Mouse (Mus musculus) embryonic facial prominence, embryonic 11.5 days (tissue): Measurements from ENCODE around the gene AI182371. TPM values are rescaled to one million over a fixed set of nuclear protein-coding genes. Genes with fewer than 3 reads are reported as not detected.

Experiments
- ATAC-seq: fragments of 200-750 bp; cut with Nextera tagmentation; replicated peaks from 2 replicates; pipeline ENCODE4 v1.8.0; 2017; ENCODE audit warnings: low read depth; ENCODE audit not compliant: insufficient number of reproducible peaks, low FRiP score, low TSS enrichment
- DNase-seq: peaks from one replicate; pipeline ENCODE4 v3.0.0-alpha.2; 2015; ENCODE audit warnings: low spot score
- H3K27ac ChIP-seq: fragments of 300-500 bp; sonication (generic); replicated peaks from 2 replicates; pipeline ENCODE4 v1.5.1; 2014; ENCODE audit warnings: mild to moderate bottlenecking, low read depth, low read length, control low read depth
- H3K27me3 ChIP-seq: fragments of 300-500 bp; sonication (generic); 2 replicates; pipeline ENCODE4 v1.6.1; 2014; ENCODE audit warnings: mild to moderate bottlenecking, low read length, moderate library complexity, mixed read lengths; ENCODE audit not compliant: control insufficient read depth, insufficient read depth
- H3K36me3 ChIP-seq: fragments of 300-500 bp; sonication (generic); replicated peaks from 2 replicates; pipeline ENCODE4 v1.6.1; 2014; ENCODE audit warnings: low read depth, mild to moderate bottlenecking, low read length, moderate library complexity, mixed read lengths; ENCODE audit not compliant: control insufficient read depth, insufficient read depth
- H3K4me1 ChIP-seq: fragments of 300-500 bp; sonication (generic); 2 replicates; pipeline ENCODE4 v1.6.1; 2014; ENCODE audit warnings: low read length, mixed read lengths; ENCODE audit not compliant: control insufficient read depth, insufficient read depth
- H3K4me2 ChIP-seq: fragments of 300-500 bp; sonication (generic); 2 replicates; pipeline ENCODE4 v1.6.1; 2014; ENCODE audit warnings: low read depth, mild to moderate bottlenecking, control low read depth, low read length, moderate library complexity
- H3K4me3 ChIP-seq: fragments of 300-500 bp; sonication (generic); 2 replicates; pipeline ENCODE4 v1.5.1; 2014; ENCODE audit warnings: low read depth, low read length, control low read depth
- H3K9ac ChIP-seq: fragments of 300-500 bp; sonication (generic); replicated peaks from 2 replicates; pipeline ENCODE4 v1.6.1; 2014; ENCODE audit warnings: mild to moderate bottlenecking, control low read depth, low read length
- H3K9me3 ChIP-seq: fragments of 300-500 bp; sonication (generic); replicated peaks from 2 replicates; pipeline ENCODE4 v1.6.1; 2016; ENCODE audit warnings: mild to moderate bottlenecking, low read length, inconsistent platforms, mixed read lengths; ENCODE audit not compliant: control insufficient read depth
- WGBS: fragments of 180-500 bp; shearing (Covaris S2); extraction: QIAGEN DNeasy Blood & Tissue Kit; methylation state at CpG from one replicate; pipeline ENCODE4 v1.1.7; 2014; 5-methylcytosine and 5-hydroxymethylcytosine counted together
- polyA plus RNA-seq: library from polyadenylated mRNA; unstranded; fragments of >200 nt; fragmentation: Nextera tagmentation; extraction: Ambion mirVana; gene quantifications from 2 replicates; pipeline ENCODE4 v1.2.1, GENCODE M21; 2014

AI182371 gene
- polyA plus RNA-seq, 1 experiment from 2014 or later = 0.13 TPM

DNA sequence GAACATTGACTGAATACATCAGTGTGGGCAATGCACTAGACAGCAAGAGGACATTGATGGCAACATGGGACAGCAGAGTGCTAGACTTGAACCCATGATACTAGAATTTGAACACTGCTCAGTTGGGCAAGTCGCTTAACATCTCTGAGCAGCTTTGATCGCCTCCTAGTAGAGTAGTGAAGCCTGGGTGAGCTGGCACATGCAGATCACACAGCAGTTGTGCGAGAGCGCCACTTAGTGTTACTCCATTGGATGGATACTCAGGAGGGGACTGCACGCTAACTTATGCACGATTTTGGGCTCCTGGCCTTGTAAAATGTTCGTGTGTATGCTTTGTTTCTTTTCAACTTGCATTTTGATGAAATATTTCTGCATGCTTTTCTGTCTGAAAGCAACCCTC lies 23.4 kb upstream of the AI182371 start:
- WGBS = 78% methylated on average over 7 of the region's 7 CpGs
- Histone ChIP-seq H3K4me1 (no peaks in the 10 kb centered on the region), H3K36me3 (no peaks in the 10 kb centered on the region), H3K27me3 (no peaks in the 10 kb centered on the region), H3K4me3 (no peak overlapping the region), H3K4me2 (no peak overlapping the region), H3K9me3 (no peaks in the 10 kb centered on the region), H3K27ac (no peak overlapping the region), H3K9ac (no peak overlapping the region)
- ATAC-seq = no peak
- peak; percentile 11 for DNase-seq

GRCm38 (mm10) chr2:35110521-35110920 lies 9.2 kb upstream of the AI182371 start:
- Histone ChIP-seq H3K9ac (no peak overlapping the region), H3K27me3 (no peaks in the 10 kb centered on the region), H3K4me1 (no peaks in the 10 kb centered on the region), H3K9me3 (no peaks in the 10 kb centered on the region), H3K4me3 (no peak overlapping the region), H3K4me2 (no peak overlapping the region), H3K27ac (no peak overlapping the region), H3K36me3 (no peaks in the 10 kb centered on the region)
- ATAC-seq (no peak), DNase-seq (no peak)
- WGBS = 78% methylated on average over 2 of the region's 2 CpGs

GRCm38 (mm10) chr2:35109924-35110304 lies 8.6 kb upstream of the AI182371 start:
- whole genome bisulfite sequencing = 3% methylated on average over 13 of the region's 13 CpGs
- no peak overlapping the region for H3K27ac ChIP-seq

DNA sequence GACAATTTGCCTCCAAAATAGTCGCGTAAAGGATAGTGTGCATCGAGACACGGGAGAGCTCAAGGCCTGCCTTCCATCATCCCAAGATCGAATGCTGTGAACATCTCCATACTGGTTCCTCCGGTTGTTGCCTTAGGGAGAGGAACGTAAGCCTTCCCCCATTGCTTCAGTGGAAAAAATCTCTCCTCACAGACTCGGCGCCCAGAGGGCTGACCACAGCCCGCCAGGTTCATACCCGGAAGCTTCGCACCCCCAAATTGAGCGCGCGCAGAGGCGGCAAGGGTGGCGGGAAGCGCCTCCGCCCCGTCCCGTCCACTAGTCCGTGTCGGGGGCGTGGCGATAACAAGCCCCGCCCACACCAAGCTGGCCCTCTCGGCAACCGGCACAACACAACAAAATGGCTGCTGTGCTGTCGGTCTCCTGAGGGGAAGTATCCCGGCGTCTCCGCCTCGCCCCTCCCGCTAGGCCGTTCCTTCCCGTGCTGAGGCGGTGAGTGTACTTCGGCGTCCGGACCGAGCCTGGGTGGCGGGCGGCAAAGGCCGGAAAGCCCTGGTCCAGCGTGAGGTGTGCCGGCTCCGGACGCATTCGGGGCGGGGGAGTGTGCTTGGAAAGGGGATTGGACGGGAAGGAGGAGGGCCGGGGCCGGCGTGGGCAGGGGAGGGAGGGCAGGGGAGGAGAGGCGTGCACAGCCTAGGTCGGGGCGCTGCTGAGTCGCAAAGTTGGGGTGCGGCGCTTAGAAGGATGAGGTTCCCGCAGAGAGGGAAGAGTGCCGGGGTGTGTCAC lies 8.0 kb upstream of the AI182371 start, which contains the start of gene Cntrl:
Cntrl (plus strand) TSS at position 352 of the 783 bp plus-strand sequence.
- Histone ChIP-seq H3K36me3 (no peaks in the 10 kb centered on the region), H3K4me1 (no peaks in the 10 kb centered on the region), H3K27ac (0 out of 2 replicates have a peak within 1 kb of the TSS, but pooled peaks have one; percentile 20), H3K4me2 (peak within 1 kb of the TSS; percentile 81), H3K9ac (peak within 1 kb of the TSS; percentile 85), H3K27me3 (no peaks in the 10 kb centered on the region), H3K9me3 (no peaks in the 10 kb centered on the region), H3K4me3 (peak within 1 kb of the TSS; percentile 74)
- under 1% methylated on average over 61 of the region's 62 CpGs for WGBS
- peak; percentile 98 for ATAC-seq
- peak; percentile 94 for DNase-seq

More at GRCm38 (mm10) chr2:35109924-35110304, 8.6 kb upstream of the AI182371 start:
- DNase-seq (no peak), ATAC-seq (no peak)
- H3K4me2 ChIP-seq = peak overlapping the region; percentile 81
- no peaks in the 10 kb centered on the region for H3K9me3 ChIP-seq
- H3K4me1 ChIP-seq = no peaks in the 10 kb centered on the region
- peak overlapping the region; percentile 74 for H3K4me3 ChIP-seq
- H3K9ac ChIP-seq = peak overlapping the region; percentile 85
- no peaks in the 10 kb centered on the region for H3K36me3 ChIP-seq
- no peaks in the 10 kb centered on the region for H3K27me3 ChIP-seq

DNA sequence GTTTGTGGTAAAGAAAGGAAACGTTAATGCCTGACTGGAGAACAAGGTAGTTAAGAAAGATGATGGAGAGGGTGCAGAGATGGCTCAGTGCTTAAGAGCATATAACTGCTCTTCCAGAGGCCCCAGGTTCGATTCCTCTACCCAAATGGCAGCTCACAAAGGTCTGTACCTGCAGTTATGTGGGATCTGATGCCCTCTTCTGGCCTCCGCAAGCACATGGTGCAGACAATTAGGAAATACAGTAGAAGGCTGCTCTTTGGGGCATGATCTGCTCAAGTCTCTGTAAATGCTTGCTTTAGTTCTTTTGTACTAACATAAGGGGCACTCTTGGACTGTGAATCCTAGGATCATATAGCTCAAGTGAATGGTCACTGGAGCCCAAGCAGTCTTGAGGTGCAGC lies 7.4 kb upstream of the AI182371 start:
- H3K4me1 ChIP-seq = no peaks in the 10 kb centered on the region
- ATAC-seq = no peak
- H3K9ac ChIP-seq = peak overlapping the region; percentile 85
- no peaks in the 10 kb centered on the region for H3K27me3 ChIP-seq
- H3K4me2 ChIP-seq = peak overlapping the region; percentile 81
- no peaks in the 10 kb centered on the region for H3K9me3 ChIP-seq
- DNase-seq = peak; percentile 64
- peak overlapping the region; percentile 74 for H3K4me3 ChIP-seq
- no peak overlapping the region for H3K27ac ChIP-seq
- WGBS = 28% methylated on average over 3 of the region's 3 CpGs
- H3K36me3 ChIP-seq = no peaks in the 10 kb centered on the region

GRCm38 (mm10) chr2:35107984-35108635 lies 6.8 kb upstream of the AI182371 start:
- no peak overlapping the region for H3K27ac ChIP-seq
- no peak overlapping the region for H3K4me3 ChIP-seq
- ATAC-seq = no peak
- no peaks in the 10 kb centered on the region for H3K27me3 ChIP-seq
- peak; percentile 50 for DNase-seq
- H3K9ac ChIP-seq = no peak overlapping the region
- H3K9me3 ChIP-seq = no peaks in the 10 kb centered on the region
- 58% methylated on average over 5 of the region's 5 CpGs for WGBS
- H3K4me1 ChIP-seq = no peaks in the 10 kb centered on the region
- H3K36me3 ChIP-seq = no peaks in the 10 kb centered on the region
- H3K4me2 ChIP-seq = no peak overlapping the region

DNA sequence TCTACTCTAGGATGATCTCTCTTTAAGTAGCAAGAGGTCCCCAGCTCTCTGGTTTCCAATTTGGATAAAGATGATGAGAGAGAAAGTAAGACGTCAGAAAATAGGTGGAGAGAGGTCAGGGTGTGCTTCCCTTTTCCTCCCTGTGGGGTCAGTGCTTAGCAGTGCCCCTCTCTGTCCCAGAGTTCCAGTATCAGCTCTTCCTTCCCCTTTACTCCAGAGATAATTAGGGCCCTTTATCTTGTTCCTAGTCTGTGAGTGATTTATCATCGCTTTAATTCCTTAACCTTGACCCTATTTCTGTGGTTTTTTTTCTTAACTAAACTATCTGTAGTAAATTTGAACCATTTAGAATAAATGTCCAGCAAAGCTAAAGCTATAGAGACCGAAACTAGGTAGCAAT lies 3.5 kb upstream of the AI182371 start:
- no peaks in the 10 kb centered on the region for H3K4me1 ChIP-seq

DNA sequence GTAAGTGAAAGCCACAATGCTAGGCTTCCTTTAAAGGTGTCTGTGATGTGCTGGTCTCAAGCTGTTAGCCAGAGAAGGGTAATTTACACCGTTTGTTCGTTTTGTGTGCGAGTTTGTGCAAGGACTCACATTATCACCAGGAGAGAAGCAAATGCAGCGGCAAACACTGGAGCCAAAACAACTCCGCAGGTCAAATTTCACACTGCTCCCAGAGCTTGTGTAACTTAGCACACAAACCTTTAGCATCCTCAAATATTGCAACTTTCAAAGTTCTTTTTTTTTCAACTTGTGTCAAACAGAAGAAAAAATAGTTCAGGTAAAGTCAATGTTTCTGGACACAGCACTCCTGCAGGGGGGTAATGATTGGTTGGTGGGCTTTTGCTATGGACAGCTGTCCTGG lies 2.2 kb upstream of the AI182371 start:
- Histone ChIP-seq H3K9me3 (no peaks in the 10 kb centered on the region), H3K4me2 (no peak overlapping the region), H3K27me3 (no peaks in the 10 kb centered on the region), H3K27ac (no peak overlapping the region), H3K36me3 (no peaks in the 10 kb centered on the region), H3K4me1 (no peaks in the 10 kb centered on the region), H3K4me3 (no peak overlapping the region), H3K9ac (no peak overlapping the region)
- WGBS = 79% methylated on average over 5 of the region's 5 CpGs
- DNase-seq (no peak), ATAC-seq (no peak)

More for the DNA sequence above, 3.5 kb upstream of the AI182371 start:
- no peak overlapping the region for H3K4me3 ChIP-seq
- no peak for ATAC-seq
- H3K27me3 ChIP-seq = no peaks in the 10 kb centered on the region
- 69% methylated on average over 3 of the region's 3 CpGs for WGBS
- no peaks in the 10 kb centered on the region for H3K9me3 ChIP-seq
- no peak overlapping the region for H3K4me2 ChIP-seq
- no peak overlapping the region for H3K9ac ChIP-seq
- no peak for DNase-seq
- no peak overlapping the region for H3K27ac ChIP-seq
- no peaks in the 10 kb centered on the region for H3K36me3 ChIP-seq
